Mouse (Mus musculus) urinary bladder, postnatal 4 days (tissue): ENCODE data around the gene Olfr811.

Experiments
- DNase-seq, 2 experiments: peaks; one replicate each; pipeline ENCODE4 v3.0.0; 2021 to 2022; ENCODE audit warnings: low spot score in 2 of 2

Olfr811 gene

GRCm38 (mm10) chr10:129804296-129804695 lies at the start of gene Olfr811:
Olfr811 (minus strand) TSS chr10:129804396.
- no peak for DNase-seq

DNA sequence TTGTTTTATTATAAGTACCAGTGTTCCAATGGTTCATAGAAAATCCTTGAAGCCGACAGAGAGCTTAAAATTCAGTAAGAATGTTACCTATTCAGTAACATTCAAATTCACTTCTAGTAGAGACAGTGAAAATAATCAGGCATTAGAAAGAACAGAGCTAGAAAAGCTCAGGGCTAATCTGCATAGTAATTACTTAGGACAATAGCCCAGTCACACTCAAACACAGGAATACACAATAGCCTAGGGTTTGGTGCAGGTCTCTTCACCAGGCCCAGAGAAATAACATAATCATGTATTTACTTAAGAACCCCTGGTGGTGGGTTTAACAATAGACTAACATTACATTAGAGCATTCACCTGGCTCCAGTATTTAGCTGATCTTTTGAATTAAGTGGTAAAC lies 43.1 kb upstream of the Olfr811 start:
- no peak for DNase-seq

GRCm38 (mm10) chr10:129845994-129846393 lies 41.8 kb upstream of the Olfr811 start, which contains the start of gene Olfr812:
Olfr812 (minus strand) TSS chr10:129846094.
- DNase-seq, result no peak

GRCm38 (mm10) chr10:129794817-129795216 lies 9.4 kb downstream of the Olfr811 start, which contains the start of gene Olfr810:
Olfr810 (minus strand) TSS chr10:129794917.
- no peak for DNase-seq

- DNase-seq, result no peak
Observed at GRCm38 (mm10) chr10:129778123-129778522, 26.1 kb downstream of the Olfr811 start.

- no peak for DNase-seq
Observed at GRCm38 (mm10) chr10:129774338-129774737, 29.9 kb downstream of the Olfr811 start, which contains the start of gene Olfr809. Olfr809 (plus strand) TSS chr10:129774638.

DNA sequence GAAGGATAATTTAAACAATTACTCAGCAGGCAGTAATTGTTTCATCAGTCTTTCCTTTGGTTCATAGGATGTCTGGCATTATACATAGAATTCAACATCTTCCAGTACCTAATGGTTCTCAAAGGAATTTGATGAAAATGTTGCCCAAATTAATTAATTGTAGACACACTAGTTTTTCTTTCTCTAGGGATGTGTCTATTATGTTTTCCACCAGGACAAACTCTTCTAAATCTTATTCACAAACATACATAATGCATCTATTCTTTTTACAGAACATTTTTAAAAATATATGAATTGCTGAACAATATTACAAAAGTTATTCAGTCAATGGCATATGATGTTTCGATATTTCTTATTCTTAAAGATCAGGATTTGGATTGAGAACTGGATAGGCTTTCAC lies 39.0 kb downstream of the Olfr811 start, which contains the start of gene Olfr808:
Gene Olfr808, plus strand, starts transcription at position 301 of the 400 bp plus-strand sequence.
- DNase-seq, result no peak

GRCm38 (mm10) chr10:129757693-129758092 lies 46.5 kb downstream of the Olfr811 start, which contains the start of gene Olfr807:
Olfr807 (minus strand) TSS chr10:129757793.
- no peak for DNase-seq
